Mouse (Mus musculus): ENCODE measurements around the gene Ptgs1.

Ptgs1 gene

DNA sequence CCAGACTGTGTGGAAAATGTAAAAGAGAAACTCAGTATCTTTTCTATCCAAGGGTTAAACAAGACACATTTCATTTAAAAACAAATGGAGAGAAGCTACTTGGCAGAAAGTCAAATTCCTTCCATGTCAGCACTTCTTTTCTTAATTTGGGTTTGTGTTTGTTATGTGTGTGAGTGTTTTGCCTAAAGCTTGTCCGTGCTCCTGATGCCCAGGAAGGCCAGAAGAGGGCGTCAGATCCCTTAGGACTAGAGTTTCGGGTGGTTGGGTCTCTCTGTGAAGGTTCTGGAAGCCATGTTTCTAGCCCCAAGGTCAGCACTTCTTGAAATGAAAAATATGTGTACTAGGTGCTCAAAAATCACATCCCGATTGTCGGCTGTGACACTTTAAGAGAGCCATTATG, 15.8 kb upstream of the Ptgs1 start:
- in situ Hi-C loops (cut with MboI, MseI) = loop anchor here (5.0 to 10.0 kb wide), 2 partner anchors 207 to 1140 kb away; partner anchors contain the start of gene Pdcl

DNA sequence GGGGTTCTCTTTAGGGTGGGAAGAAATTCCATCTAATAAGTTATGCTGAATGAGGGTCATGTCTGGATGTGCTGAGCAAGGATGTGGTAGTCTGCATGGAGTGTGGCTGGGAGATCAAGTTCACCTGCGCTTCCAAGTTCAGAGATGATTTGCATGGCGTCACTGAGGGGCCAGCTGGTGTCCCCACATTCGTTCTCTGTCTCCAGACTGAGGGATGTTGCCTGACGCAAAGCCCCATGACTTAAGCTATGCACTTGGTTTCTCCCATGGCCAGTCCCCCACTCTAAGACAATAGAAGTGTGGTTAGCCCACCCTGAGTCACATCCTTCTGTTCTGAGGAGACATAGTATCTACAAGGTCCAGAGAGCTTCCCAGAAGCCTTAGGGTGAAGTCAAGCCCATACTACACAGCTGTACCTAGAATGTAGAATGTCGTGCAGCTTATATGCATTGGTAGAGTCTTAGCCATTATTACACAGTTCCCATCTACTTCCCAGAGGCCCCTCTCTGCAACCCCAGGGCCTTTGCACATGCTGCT, 15.0 kb upstream of the Ptgs1 start:
- in situ Hi-C loops (cut with MboI, MseI) = loop anchor here (10.0 kb wide), 1 partner anchor 1140 kb away; the partner anchor contains the start of gene Pdcl

DNA sequence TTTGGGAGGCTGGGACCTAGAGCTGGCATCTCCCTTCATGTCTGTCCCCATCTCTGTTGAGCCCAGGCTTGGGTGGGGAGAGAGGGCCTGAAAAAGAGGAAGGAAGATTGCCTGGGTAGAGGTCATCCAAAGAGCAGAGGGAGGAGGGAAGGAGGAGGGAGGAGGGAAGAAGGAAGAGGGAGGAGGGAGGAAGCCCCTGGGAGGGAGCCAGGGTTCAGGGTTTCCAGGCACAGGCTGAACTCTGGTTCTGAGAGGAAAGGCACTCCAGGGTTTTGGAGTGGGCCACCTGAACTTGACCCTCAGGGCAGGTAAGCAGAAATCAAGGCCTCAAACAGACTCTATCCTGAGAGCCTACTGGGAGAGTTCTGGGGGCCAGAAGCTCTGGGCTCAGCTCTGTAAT, 13.7 kb upstream of the Ptgs1 start:
- in situ Hi-C loops (cut with MboI, MseI) = loop anchor here (10.0 kb wide), 1 partner anchor 1138 kb away; the partner anchor contains the start of gene Pdcl

- in situ Hi-C loops (cut with MboI, MseI) = loop anchor here (10.0 kb wide), 1 partner anchor 1138 kb away; the partner anchor contains the start of gene Pdcl
Measured at GRCm38 (mm10) chr2:36216953-36217573, 13.2 kb upstream of the Ptgs1 start.

- in situ Hi-C loops (cut with MboI, MseI) = loop anchor here (10.0 kb wide), 1 partner anchor 1137 kb away; the partner anchor contains the start of gene Pdcl
Measured at GRCm38 (mm10) chr2:36217692-36218233, 12.5 kb upstream of the Ptgs1 start.

GRCm38 (mm10) chr2:36220106-36220505, 10.1 kb upstream of the Ptgs1 start:
- in situ Hi-C loops (cut with MboI, MseI) = no loop called here

GRCm38 (mm10) chr2:36220891-36221290, 9.3 kb upstream of the Ptgs1 start:
- in situ Hi-C loops (cut with MboI, MseI) = no loop called here

- in situ Hi-C loops (cut with MboI, MseI) = no loop called here
Measured at GRCm38 (mm10) chr2:36222168-36222848, 7.9 kb upstream of the Ptgs1 start.

- in situ Hi-C loops (cut with MboI, MseI) = no loop called here
Measured at GRCm38 (mm10) chr2:36223436-36223835, 6.8 kb upstream of the Ptgs1 start.

GRCm38 (mm10) chr2:36224153-36224552, 6.1 kb upstream of the Ptgs1 start:
- in situ Hi-C loops (cut with MboI, MseI) = no loop called here

DNA sequence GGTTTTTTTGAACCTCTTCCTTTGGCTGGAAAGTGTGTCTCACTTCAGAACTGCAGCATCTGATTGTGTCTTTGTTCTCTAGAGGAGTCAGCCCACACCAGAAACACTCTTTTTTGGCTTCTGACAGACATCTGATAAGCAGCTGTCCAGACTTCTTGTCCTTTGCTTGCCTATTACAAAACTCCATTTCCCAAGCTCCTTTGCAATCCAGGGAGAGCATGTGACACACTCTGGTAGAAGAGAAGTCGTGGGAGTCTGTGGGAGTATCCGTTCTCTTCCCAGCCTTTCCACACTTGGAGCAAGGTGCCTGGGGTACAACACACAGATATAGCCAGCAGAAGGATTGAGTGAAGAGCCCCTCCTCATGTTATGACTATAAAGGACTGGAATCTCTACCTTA, 5.6 kb upstream of the Ptgs1 start:
- in situ Hi-C loops (cut with MboI, MseI) = no loop called here

GRCm38 (mm10) chr2:36230967-36231366, 741 bp downstream of the Ptgs1 start:
- in situ Hi-C loops (cut with MboI, MseI) = no loop called here

- in situ Hi-C loops (cut with MboI, MseI) = no loop called here
Measured at GRCm38 (mm10) chr2:36234526-36235368, 4.5 kb downstream of the Ptgs1 start.

GRCm38 (mm10) chr2:36235917-36236316, 5.7 kb downstream of the Ptgs1 start:
- in situ Hi-C loops (cut with MboI, MseI) = no loop called here

DNA sequence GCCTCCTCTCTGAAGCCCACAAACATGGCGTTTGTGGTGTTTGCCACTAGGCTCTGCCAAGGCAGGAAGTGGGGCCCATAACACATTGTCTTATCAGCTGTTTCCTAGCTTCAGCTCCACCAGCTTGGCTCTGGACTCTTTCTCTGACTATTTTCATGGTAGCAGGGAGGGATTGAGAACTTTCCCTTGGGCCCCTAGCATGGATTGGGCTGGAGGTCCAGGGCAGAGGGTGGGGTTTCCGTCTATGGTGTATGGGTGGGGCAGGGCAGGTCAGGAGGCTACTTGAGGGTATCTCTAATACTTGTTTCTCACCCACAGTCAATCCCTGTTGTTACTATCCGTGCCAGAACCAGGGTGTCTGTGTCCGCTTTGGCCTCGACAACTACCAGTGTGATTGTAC, 6.7 kb downstream of the Ptgs1 start:
- in situ Hi-C loops (cut with MboI, MseI) = no loop called here

- in situ Hi-C loops (cut with MboI, MseI) = no loop called here
Measured at GRCm38 (mm10) chr2:36237557-36237956, 7.3 kb downstream of the Ptgs1 start.

DNA sequence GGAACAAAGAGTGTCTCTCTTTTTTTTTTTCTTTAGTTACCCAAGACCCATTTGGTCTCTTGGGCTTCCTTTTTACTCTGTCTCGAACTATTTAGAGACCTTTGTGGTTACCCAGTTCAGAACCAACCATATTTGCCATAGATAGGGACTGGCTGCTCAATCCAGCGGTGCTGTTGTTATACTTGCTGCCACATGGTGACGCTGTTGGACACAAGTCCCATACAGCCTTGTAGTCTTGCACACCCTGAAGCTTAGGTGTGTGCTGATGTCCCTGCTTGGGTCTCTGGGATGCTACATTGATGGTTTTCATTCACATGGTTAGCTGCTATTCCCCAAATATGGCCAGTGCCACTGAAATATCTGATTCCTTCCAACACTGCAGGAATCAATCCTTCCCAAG, 8.2 kb downstream of the Ptgs1 start:
- in situ Hi-C loops (cut with MboI, MseI) = no loop called here

- in situ Hi-C loops (cut with MboI, MseI) = no loop called here
Measured at GRCm38 (mm10) chr2:36238951-36239350, 8.7 kb downstream of the Ptgs1 start.

DNA sequence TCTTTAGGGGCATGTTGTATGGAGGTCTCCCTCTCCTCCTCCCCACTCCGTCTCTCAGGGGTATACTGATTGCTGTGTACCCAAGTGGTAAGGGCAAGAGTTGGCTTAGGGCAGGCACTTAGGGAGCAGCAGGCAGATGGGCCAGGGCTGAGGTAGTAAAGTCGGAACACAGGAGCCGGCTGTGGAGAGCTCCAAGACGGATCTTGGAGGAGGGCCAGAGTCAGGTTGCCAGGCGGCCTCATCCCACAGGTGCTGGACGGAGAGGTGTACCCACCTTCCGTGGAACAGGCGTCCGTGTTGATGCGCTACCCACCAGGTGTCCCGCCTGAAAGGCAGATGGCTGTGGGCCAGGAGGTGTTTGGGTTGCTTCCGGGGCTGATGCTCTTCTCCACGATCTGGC, 12.3 kb downstream of the Ptgs1 start:
- in situ Hi-C loops (cut with MboI, MseI) = no loop called here

DNA sequence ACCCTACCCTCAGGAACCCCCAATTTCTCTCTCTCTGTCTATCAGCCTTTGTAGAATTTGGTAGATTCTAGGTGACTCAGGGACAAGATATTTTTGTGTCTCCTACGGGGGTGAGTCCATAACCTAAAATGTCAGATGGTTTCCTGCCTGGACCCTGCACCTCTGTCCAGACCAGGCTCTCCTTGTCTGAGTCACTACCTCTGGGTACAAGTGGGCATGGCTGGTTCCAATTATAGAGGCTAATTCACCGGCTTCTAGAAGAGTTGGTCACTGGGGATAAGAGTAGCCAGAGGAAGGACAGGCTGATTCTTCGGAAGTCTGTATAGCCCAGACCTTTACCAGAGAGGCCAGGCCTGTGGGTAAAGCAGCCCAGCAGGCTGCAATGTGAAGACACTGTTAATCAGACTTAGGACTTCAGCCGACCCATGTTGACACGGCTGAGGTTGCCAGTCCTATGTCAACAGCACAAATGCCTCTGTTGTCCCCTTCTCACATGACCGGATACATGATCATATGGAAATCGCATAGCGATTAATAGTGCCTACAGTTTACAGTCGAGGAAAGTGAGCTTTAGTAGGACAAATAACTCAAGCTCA, 13.2 kb downstream of the Ptgs1 start:
- in situ Hi-C loops (cut with MboI, MseI) = no loop called here

- in situ Hi-C loops (cut with MboI, MseI) = no loop called here
Measured at GRCm38 (mm10) chr2:36243892-36244309, 13.7 kb downstream of the Ptgs1 start.

Data from regulatory T cell (primary cell).